Mouse (Mus musculus) R1 (cell line): Measurements from ENCODE around the gene Fam20c.

Experiments
- DNase-seq: peaks from one replicate; pipeline ENCODE4 v3.0.0-alpha.2; 2018; ENCODE audit warnings: low read depth, low spot score

Gene Fam20c

GRCm38 (mm10) chr5:138756311-138757085 lies 2.2 kb downstream of the Fam20c start:
- no peak for DNase-seq

GRCm38 (mm10) chr5:138757135-138757534 lies 2.8 kb downstream of the Fam20c start:
- no peak for DNase-seq

GRCm38 (mm10) chr5:138757616-138758015 lies 3.3 kb downstream of the Fam20c start:
- no peak for DNase-seq

- no peak for DNase-seq
These were observed 4.2 kb downstream of the Fam20c start for GRCm38 (mm10) chr5:138758533-138758932.

GRCm38 (mm10) chr5:138761836-138762334 lies 7.6 kb downstream of the Fam20c start:
- DNase-seq, result no peak

- DNase-seq, result no peak
These were observed 8.0 kb downstream of the Fam20c start for GRCm38 (mm10) chr5:138762361-138762760.

GRCm38 (mm10) chr5:138764601-138765000 lies 10.3 kb downstream of the Fam20c start:
- no peak for DNase-seq

- no peak for DNase-seq
These were observed 13.3 kb downstream of the Fam20c start for GRCm38 (mm10) chr5:138767650-138768049.

GRCm38 (mm10) chr5:138768704-138769103 lies 14.4 kb downstream of the Fam20c start:
- DNase-seq, result no peak

- no peak for DNase-seq
These were observed 14.8 kb downstream of the Fam20c start for GRCm38 (mm10) chr5:138769126-138769525.

- DNase-seq, result no peak
These were observed 20.8 kb downstream of the Fam20c start for GRCm38 (mm10) chr5:138775096-138775495.

GRCm38 (mm10) chr5:138776346-138776745 lies 22.0 kb downstream of the Fam20c start:
- no peak for DNase-seq

- no peak for DNase-seq
These were observed 24.6 kb downstream of the Fam20c start for GRCm38 (mm10) chr5:138778731-138779463.

GRCm38 (mm10) chr5:138779655-138780054 lies 25.3 kb downstream of the Fam20c start:
- DNase-seq, result no peak

GRCm38 (mm10) chr5:138782697-138783096 lies 28.4 kb downstream of the Fam20c start:
- DNase-seq, result no peak

- no peak for DNase-seq
These were observed 28.9 kb downstream of the Fam20c start for GRCm38 (mm10) chr5:138783181-138783580.

GRCm38 (mm10) chr5:138785986-138786515 lies 31.7 kb downstream of the Fam20c start:
- no peak for DNase-seq

GRCm38 (mm10) chr5:138787648-138788047 lies 33.3 kb downstream of the Fam20c start:
- DNase-seq, result no peak

- DNase-seq, result no peak
These were observed 34.3 kb downstream of the Fam20c start for GRCm38 (mm10) chr5:138788481-138789211.

- no peak for DNase-seq
These were observed 36.7 kb downstream of the Fam20c start for GRCm38 (mm10) chr5:138790954-138791480.

GRCm38 (mm10) chr5:138801588-138802116 lies 47.3 kb downstream of the Fam20c start:
- DNase-seq, result no peak
